Mouse (Mus musculus): ENCODE data around the gene Capn13. TPM values are rescaled to one million over a fixed set of nuclear protein-coding genes. Genes with fewer than 3 reads are reported as not detected.

The Capn13 gene
- polyA plus RNA-seq (2017; shearing (Covaris generic)): not detected

- no peak for ATAC-seq
These were observed at the start of gene Capn13 for GRCm38 (mm10) chr17:73400862-73401261. Gene Capn13, minus strand, starts transcription at chr17:73400866.

- no peak for ATAC-seq
These were observed 48.4 kb upstream of the Capn13 start for GRCm38 (mm10) chr17:73449104-73449503.

GRCm38 (mm10) chr17:73440798-73441197 lies 40.1 kb upstream of the Capn13 start:
- ATAC-seq: no peak

- ATAC-seq: no peak
These were observed 31.9 kb upstream of the Capn13 start for GRCm38 (mm10) chr17:73432564-73433006.

DNA sequence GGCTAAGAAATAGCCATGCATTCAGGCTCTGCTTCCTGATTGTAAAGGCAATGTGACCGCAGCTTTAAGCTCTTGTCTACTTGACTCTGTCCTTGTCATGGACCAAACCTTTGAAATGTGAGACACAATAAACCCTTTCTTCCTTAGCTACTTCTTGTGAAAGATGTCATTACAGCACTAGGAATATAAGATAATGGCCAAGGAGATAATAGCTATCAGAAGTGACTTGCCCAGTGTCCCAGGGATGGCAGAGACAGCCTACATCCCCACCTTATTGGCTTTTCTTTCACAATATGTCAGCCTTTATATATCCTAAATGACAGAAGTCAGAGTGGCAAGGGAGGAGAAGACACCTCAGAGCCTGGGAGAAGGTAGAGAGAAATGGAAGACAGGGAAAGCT lies 31.4 kb upstream of the Capn13 start:
- no peak for ATAC-seq

- no peak for ATAC-seq
These were observed 16.7 kb upstream of the Capn13 start for GRCm38 (mm10) chr17:73417382-73417781.

DNA sequence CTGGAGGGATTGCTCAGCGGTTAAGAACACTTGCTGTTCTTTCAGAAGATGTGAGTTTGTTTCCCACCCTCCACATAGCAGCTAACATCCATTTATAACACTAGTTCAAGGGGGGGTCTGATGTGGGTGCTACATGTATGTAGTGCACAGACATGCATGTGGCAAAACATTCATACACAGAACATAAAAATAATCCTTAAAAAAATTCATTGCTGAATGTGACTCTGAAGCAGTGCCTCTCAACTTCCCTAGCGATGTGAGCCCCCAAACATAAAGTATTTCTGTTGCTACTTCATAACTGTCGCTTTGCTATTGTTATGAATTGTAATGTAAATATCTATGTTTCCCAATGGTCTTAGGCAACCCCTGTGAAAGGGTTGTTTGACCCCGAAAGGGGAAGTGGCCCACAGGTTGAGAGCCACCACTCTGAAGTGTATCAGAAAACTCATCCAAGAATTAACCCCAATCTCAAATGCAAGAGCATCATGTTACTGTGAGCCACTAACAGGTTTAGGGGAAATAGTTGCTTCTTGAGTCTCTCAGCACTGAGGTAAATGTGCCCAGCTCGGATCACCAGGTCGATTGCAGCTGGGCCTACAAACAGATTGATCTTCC lies 15.6 kb upstream of the Capn13 start:
- ATAC-seq: no peak

DNA sequence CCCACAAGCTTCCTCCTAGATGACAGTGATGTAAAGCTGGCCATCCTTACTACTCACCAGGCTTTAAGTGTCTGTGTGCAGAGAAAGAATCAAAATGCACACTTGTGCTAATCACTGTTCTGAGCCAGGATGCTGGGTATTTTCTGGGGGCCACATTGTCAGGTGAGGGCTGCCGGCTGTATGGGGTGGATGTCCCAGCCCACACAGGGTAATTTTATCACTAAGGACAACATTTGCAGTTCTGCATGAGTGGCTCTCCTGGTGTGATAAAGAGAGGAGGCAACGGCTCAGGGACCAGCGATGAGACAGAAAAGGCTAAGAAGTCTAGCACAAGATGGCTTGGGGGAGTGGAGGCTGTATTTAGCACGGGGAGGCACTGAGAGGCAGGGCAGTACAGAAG lies 11.2 kb upstream of the Capn13 start:
- no peak for ATAC-seq

GRCm38 (mm10) chr17:73401272-73401671 lies 606 bp upstream of the Capn13 start:
- no peak for ATAC-seq

- no peak for ATAC-seq
These were observed 1.5 kb downstream of the Capn13 start for GRCm38 (mm10) chr17:73399136-73399535.

- no peak for ATAC-seq
These were observed 7.3 kb downstream of the Capn13 start for GRCm38 (mm10) chr17:73393361-73393760.

DNA sequence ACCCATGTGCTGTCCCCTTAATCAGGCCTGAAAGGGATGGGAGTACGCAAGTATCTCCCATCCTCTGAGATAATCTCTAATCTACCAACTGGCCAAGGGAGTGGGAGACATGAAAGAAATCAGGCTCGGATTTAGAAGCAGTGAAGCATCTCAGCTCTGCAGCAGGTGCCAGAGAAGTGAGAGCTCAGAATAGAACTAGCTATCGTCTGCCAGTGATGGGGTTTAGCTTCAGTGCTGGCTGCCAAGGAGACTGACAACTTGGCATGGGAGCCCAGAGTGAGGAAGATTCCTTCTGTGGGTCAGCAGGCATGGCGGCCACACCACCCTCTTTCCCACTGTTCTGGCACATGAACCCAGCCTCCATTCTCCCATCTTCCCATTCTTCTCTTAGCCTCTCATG lies 8.9 kb downstream of the Capn13 start:
- ATAC-seq: no peak

DNA sequence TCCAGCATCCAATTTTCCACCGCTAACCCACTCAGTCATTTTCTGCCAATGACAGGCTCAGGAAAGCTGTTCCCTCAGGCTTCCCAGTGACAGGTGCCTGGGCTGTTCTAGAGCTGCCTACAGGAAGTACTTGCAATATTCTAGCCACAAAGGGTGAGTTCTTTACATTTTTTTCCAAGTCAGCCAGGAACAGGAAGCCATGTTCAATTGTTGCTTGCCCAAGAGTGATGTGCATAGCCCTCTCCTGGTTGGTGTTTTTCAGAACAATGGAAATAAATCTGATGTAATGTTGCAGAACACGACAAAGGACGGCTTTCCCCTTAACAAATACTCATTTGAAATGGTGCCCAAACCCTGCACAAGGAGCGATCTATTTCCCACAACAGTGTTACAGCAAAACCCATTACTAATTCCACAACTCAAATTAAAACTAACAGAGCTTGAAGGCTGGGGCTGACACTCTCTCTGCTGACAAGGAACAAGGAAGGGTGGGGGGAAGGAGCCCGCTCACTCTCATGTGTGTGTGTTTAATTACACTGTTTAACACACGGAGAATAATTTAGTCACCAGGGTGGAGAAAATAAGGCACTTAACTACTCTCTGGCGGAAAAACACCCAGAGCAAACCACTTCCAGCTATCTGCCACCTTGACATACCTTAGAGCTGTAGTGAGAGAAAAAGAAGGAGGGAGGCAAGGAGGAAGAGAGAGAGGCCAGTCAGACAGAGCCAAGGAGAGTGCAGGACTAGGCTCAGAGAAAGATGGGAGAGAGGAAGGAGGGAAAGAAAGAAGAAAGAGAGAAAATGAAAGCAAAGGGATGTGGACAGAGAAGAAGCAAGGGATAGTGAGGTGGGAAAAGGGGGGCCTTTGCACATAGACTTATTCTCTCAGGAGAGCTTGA lies 10.2 kb downstream of the Capn13 start:
- ATAC-seq: no peak

GRCm38 (mm10) chr17:73389336-73389735 lies 11.3 kb downstream of the Capn13 start:
- ATAC-seq: no peak

DNA sequence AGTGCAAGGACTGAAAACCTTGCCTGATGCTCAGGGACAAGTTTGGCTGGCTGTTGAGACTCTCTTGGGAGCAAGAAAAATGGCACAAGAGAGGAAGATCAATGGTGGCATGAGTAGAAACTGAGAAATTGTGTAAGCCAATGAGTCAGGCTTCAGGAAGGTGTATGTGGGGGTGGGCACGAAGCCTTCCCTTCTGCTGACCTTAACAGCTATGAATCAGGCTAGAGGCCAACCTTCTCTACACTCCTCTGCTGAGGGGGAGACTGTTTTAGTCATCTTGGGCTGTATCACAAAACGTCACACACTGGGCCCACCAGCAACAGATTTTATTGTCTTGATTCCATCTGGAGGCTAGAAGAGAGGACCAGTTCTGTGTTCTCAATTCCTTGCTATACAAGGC lies 14.1 kb downstream of the Capn13 start:
- ATAC-seq: no peak

- ATAC-seq: no peak
These were observed 14.7 kb downstream of the Capn13 start for GRCm38 (mm10) chr17:73385940-73386339.

DNA sequence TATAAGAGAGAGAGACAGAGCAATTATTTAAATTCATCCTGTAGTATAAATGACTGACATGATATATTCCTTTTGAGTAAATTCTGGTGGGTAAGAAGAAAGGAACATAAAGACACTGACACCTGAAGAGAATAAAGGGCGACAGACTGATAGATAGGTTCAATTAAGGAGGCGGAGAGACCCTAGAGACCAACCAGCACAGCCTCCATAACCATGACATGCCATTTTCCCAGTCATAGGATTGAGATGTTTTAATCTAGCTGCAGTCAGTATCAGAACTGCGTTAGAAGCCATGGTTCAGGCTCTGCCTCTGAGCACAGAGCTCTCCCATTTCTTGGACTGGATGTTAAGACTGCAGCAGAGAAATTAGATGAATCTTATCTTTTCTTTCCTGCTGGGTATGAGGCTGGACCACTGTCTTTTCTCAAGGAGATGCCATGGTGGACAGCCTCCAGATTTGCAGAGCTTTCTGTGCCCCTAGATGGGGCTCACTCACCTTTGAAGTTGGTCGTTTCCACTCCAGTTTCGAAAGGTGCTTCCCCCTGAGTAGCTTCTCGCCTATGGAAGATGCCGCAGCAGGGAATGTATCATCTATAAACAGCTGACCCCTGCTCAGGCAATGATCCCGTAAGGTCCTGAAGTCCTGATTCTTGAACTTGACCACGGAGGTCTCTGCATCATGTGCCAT lies 18.2 kb downstream of the Capn13 start:
- no peak for ATAC-seq

GRCm38 (mm10) chr17:73381681-73382080 lies 19.0 kb downstream of the Capn13 start:
- ATAC-seq: no peak

DNA sequence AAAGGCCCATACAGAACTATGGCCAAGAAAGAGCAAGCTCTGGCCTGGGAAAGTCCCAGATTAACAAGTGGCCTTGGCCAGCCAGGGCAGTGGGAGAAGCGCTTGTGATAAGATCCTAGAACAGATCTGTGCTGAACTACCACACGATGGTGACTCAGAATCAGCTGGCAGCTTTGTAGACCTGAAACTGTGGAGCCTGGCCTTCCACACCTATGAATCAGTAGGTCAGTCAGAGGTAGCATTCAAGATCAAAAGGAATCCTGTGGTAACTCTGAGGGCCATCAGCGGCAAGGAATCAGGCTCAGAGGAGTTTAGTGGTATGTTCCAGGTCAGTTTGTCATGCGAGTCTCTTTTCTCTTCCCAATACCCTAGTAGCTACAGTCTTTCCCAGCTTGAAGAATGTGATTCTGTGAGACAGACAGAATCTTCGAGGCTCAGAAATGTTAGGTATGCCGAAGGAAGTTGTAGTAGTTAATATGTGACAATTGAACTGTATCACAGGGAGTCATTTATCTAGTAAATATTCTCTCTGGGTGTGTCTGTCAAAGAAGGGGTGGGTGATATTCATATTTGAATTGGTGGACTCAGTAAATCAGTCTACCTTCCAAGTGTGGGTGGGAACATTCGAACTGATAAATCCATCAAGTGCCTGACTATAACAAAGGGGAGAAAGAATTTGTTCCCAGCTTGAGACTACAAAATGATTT lies 22.7 kb downstream of the Capn13 start:
- ATAC-seq: no peak

DNA sequence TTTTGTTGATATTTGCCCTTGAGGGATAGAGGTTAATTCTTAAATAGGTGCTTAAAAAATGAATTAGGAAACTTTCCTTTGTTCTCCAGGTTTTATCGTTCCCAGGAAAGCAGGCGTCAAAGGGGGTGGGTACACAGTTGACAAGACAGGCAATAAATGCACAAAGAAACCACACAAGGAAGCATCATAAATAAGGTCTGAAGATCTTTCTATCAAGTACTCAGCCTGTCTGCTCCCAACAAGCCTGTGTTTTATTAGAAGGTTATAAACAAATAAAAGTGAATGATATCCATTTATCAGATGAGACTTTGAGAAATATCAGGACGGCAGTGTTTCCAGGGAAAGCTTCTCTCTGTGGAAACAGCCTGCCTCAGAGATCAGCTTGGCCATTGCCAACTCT lies 33.3 kb downstream of the Capn13 start:
- no peak for ATAC-seq

DNA sequence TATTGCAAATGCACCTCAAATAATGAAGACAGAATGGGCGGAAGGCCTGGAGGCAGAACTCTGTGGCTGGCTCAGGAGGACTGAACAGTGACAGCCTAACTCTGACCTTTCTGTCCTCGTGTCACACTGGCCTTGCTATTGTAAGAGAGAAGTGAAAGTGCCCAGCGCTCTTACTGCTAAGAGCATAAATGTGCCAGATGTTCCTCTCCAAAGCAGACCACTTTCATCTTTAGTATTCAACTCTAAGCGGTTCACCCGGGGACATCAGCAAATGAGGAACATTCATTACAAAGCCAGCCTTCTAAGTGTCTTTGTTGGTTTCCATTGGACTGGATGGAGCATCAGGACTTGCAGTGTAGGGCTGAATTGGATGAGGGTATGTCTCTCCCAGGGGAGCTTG lies 39.6 kb downstream of the Capn13 start:
- no peak for ATAC-seq

DNA sequence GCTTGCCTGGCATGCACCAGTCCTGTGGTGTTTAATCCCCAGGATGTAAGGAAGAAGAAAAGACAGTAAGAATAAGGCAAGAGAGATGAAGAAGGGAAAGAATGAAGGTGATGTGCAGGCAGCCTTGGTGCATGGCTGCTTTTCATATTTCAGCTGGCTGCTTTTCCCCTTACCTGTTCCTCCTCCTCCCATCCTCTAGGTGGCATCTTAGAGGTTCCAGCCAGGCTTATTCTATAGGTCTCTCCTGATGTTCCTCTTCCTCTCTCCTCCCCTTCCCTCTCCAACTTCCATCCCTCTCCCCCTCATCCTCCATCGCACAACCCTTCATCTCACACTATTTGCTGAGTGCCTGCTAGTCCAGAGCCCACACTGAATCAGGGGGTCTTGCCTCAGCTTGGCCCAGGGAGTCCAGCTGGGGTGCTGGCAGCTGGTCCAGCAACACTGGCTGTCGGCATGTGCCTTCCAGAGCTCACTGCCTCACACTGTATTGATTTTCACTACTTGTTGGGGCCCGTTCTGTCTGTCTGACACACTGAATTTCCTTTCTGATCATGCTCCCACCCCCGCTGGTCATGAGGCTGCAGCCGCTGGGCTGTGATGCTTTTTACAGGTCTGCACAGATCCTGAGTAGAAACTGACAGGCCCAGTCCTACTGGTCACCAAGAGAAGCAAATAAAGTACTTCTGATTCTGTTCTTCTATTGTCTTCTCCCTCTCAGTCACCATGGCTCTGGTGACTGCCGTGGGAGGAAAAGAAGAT lies 56.9 kb downstream of the Capn13 start:
- no peak for ATAC-seq
